Mouse (Mus musculus): ENCODE data around the gene Entpd6. TPM values are rescaled to one million over a fixed set of nuclear protein-coding genes. Genes with fewer than 3 reads are reported as not detected.

Entpd6 gene
- polyA plus RNA-seq, 1 experiment from 2014 or later, result 24.2 TPM

DNA sequence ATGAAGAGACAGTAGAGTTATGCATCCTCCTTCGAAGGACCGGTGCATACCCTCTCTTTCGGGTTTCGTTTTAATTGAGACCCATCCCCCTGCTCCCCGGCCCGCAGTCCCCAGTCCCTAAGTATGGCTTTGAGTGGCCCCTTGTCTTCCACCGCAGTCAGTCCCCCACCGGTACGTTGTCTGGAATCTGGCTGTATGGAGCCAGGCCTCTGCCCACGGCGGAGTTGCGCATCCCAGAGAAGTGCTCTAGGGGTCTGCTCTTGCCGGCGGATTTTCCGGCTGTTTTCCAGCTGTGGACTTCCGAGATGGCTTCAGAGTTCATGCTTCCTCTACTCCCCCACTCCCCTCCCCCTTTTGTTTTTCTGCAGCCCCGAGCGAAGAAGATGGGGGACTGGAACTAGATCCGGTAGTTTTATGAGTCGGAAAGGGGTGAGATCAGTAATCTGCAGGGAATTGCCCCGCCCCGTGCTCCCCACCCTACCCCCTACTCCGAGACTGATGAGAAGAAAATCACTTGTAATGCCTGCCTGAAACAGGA is 38.5 kb downstream of the Entpd6 start:
- Histone ChIP-seq H3K27ac (peak overlapping the region; percentile 72; the same call in 1 of the 2 replicates), H3K9me3 (no peaks in the 10 kb centered on the region), H3K27me3 (no peaks in the 10 kb centered on the region), H3K36me3 (peaks cover 13% of the 10 kb centered on the region; the same call in 1 of the 2 replicates), H3K4me1 (replicated peaks) (peaks cover 19% of the 10 kb centered on the region), H3K4me3 (replicated peaks) (peak overlapping the region; percentile 84), H3K9ac (replicated peaks) (peak overlapping the region; percentile 70), H3K4me2 (peak overlapping the region; percentile 82)
- ATAC-seq (ENCODE audit: insufficient number of reproducible peaks, insufficient read depth, low FRiP score, low TSS enrichment, low read depth), result peak; percentile 2
- WGBS, result under 1% methylated on average over 23 of the region's 23 CpGs

DNA sequence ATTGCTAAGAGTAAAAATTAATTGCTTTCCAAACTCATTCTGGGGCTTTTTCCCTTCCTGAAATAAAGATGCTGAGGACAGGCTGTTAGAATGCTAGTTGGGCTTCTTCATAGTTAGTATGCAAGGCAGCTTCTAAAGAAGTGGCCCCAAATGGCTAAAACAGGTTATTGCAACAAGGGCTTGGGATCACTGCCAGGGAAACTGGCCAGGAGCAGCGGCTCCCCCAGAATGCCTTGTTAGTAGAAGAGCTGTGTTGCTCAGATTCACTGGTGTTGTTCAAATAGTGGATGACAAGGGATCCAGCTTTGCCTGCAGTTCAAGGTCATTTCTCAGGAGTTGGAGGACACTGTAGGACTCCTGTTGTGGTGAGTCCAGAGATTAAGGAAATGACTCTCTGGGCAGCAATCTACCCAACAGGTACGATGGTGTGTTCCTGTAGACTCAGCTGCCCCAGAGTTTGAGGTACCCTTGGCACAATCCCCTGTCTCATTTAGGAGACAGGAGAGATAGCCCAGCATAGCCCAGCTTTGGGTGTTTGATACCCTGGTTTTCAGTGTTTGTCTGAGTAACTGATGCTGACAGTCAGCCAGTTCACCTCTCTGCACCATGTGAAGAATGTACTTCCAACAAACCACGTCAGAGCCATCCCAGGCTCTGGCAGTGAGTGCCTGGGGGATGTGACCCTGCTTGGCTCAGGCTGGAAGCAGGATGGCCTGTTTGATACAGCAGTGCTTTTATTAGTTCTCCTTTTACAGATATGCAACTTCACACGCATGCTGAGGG is 40.1 kb downstream of the Entpd6 start:
- ATAC-seq (ENCODE audit: insufficient number of reproducible peaks, insufficient read depth, low FRiP score, low TSS enrichment, low read depth), result no peak
- 67% methylated on average over 4 of the region's 4 CpGs for WGBS
- Histone ChIP-seq H3K27ac (no peak overlapping the region), H3K4me3 (replicated peaks) (no peak overlapping the region), H3K27me3 (no peaks in the 10 kb centered on the region), H3K4me2 (peak overlapping the region; percentile 22; the same call in 1 of the 2 replicates), H3K36me3 (peaks cover 24% of the 10 kb centered on the region; the same call in 1 of the 2 replicates), H3K9me3 (no peaks in the 10 kb centered on the region), H3K9ac (replicated peaks) (no peak overlapping the region), H3K4me1 (replicated peaks) (peaks cover 19% of the 10 kb centered on the region)

DNA sequence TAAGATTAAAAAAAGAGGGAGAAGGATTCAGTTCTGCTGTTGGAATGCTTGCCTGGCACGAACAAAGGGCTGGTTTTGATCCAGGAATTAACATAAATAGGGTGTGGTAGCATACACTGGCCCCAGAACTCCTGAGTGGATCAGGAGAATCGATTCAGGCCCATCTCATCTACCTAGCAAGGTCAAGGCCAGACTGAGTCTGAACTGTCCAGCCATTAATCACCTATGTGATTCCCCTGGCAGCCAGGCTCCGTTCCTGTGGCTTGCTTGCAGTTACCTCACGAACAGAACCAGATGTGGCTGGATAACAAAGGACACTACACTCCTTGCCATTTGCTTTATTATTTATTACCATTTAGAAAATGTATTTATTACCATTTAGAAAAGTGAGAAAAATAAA is 44.5 kb downstream of the Entpd6 start:
- H3K4me1 ChIP-seq (replicated peaks), result peaks cover 1% of the 10 kb centered on the region
- H3K36me3 ChIP-seq, result peaks cover 56% of the 10 kb centered on the region
- H3K4me3 ChIP-seq (replicated peaks), result no peak overlapping the region
- H3K9ac ChIP-seq (replicated peaks), result no peak overlapping the region
- no peak for ATAC-seq (ENCODE audit: insufficient number of reproducible peaks, insufficient read depth, low FRiP score, low TSS enrichment, low read depth)
- H3K9me3 ChIP-seq, result no peaks in the 10 kb centered on the region
- no peak overlapping the region for H3K27ac ChIP-seq
- H3K27me3 ChIP-seq, result no peaks in the 10 kb centered on the region
- WGBS, result 54% methylated on average over 4 of the region's 4 CpGs
- H3K4me2 ChIP-seq, result no peak overlapping the region

- H3K4me2 ChIP-seq, result no peak overlapping the region
- H3K4me1 ChIP-seq (replicated peaks), result no peaks in the 10 kb centered on the region
- no peak for ATAC-seq (ENCODE audit: insufficient number of reproducible peaks, insufficient read depth, low FRiP score, low TSS enrichment, low read depth)
- H3K27me3 ChIP-seq, result no peaks in the 10 kb centered on the region
- no peaks in the 10 kb centered on the region for H3K9me3 ChIP-seq
- 91% methylated on average over 7 of the region's 7 CpGs for WGBS
- peaks cover 74% of the 10 kb centered on the region for H3K36me3 ChIP-seq
- H3K4me3 ChIP-seq (replicated peaks), result no peak overlapping the region
- no peak overlapping the region for H3K27ac ChIP-seq
- no peak overlapping the region for H3K9ac ChIP-seq (replicated peaks)
These were observed 49.2 kb downstream of the Entpd6 start for GRCm38 (mm10) chr2:150798084-150798483.

DNA sequence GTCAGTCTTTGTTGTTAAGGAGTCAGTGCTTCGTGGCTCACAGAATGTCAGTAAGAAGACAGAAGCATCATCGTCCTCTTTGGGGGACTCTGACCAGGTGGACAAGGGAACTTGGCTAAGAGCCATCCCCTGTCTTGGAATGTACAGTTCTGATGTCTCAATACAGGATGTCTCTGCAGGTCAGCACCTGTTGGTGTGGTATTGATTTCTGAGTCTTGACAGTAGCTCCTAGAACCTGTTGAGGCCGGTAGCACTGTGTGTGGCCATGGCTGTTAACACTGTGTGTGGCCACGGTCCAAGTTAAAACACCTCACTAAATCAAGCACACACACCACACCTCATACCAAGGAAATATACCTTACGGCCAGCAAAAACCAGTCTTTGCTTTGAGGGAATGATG is 51.8 kb downstream of the Entpd6 start:
- 81% methylated on average over 5 of the region's 5 CpGs for WGBS
- no peak overlapping the region for H3K9ac ChIP-seq (replicated peaks)
- H3K4me1 ChIP-seq (replicated peaks), result no peaks in the 10 kb centered on the region
- H3K36me3 ChIP-seq, result peaks cover 68% of the 10 kb centered on the region
- H3K4me3 ChIP-seq (replicated peaks), result no peak overlapping the region
- H3K4me2 ChIP-seq, result no peak overlapping the region
- no peak overlapping the region for H3K27ac ChIP-seq
- ATAC-seq (ENCODE audit: insufficient number of reproducible peaks, insufficient read depth, low FRiP score, low TSS enrichment, low read depth), result 0 out of 2 replicates have a peak, but pooled peaks have one; percentile 15
- H3K9me3 ChIP-seq, result no peaks in the 10 kb centered on the region
- no peaks in the 10 kb centered on the region for H3K27me3 ChIP-seq

- Histone ChIP-seq H3K36me3 (peaks cover 75% of the 10 kb centered on the region), H3K4me3 (replicated peaks) (no peak overlapping the region), H3K9me3 (no peaks in the 10 kb centered on the region), H3K9ac (replicated peaks) (no peak overlapping the region), H3K4me1 (replicated peaks) (no peaks in the 10 kb centered on the region), H3K27me3 (no peaks in the 10 kb centered on the region), H3K4me2 (no peak overlapping the region), H3K27ac (no peak overlapping the region)
- WGBS, result 95% methylated on average over 1 of the region's 1 CpGs
- ATAC-seq (ENCODE audit: insufficient number of reproducible peaks, insufficient read depth, low FRiP score, low TSS enrichment, low read depth), result no peak
These were observed 54.2 kb downstream of the Entpd6 start for GRCm38 (mm10) chr2:150803035-150803434.

- no peak overlapping the region for H3K4me3 ChIP-seq (replicated peaks)
- H3K27ac ChIP-seq, result no peak overlapping the region
- no peaks in the 10 kb centered on the region for H3K27me3 ChIP-seq
- whole genome bisulfite sequencing, result 87% methylated on average over 6 of the region's 6 CpGs
- H3K9ac ChIP-seq (replicated peaks), result no peak overlapping the region
- H3K4me2 ChIP-seq, result no peak overlapping the region
- H3K36me3 ChIP-seq, result peaks cover 90% of the 10 kb centered on the region
- no peaks in the 10 kb centered on the region for H3K4me1 ChIP-seq (replicated peaks)
- no peaks in the 10 kb centered on the region for H3K9me3 ChIP-seq
- ATAC-seq (ENCODE audit: insufficient number of reproducible peaks, insufficient read depth, low FRiP score, low TSS enrichment, low read depth), result no peak
These were observed 59.5 kb downstream of the Entpd6 start for GRCm38 (mm10) chr2:150808381-150808780.

GRCm38 (mm10) chr2:150808812-150809211 is 60.0 kb downstream of the Entpd6 start:
- Histone ChIP-seq H3K9me3 (no peaks in the 10 kb centered on the region), H3K4me1 (replicated peaks) (no peaks in the 10 kb centered on the region), H3K4me3 (replicated peaks) (no peak overlapping the region), H3K27ac (no peak overlapping the region), H3K36me3 (peaks cover 95% of the 10 kb centered on the region), H3K27me3 (no peaks in the 10 kb centered on the region), H3K4me2 (no peak overlapping the region), H3K9ac (replicated peaks) (no peak overlapping the region)
- no peak for ATAC-seq (ENCODE audit: insufficient number of reproducible peaks, insufficient read depth, low FRiP score, low TSS enrichment, low read depth)
- WGBS, result 90% methylated on average over 6 of the region's 6 CpGs

DNA sequence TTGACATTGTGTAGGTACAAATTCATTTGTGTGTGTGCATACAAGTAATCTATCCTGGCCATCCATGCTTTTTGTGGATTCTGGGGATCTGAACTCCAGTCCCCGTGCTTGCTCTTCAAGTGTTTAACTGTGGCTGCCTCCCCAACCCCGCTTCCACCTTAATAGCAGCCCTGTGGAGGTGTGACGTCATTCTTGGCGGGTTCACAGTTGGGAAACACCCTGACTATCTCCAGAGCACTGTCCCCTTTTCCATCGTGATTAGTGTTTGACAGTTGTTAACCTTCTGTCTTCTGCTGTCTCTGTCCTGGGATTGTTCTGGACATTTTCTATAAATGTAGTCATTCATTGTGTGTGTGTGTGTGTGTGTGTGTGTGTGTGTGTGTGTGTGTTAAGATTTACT is 61.8 kb downstream of the Entpd6 start:
- H3K4me3 ChIP-seq (replicated peaks), result no peak overlapping the region
- no peaks in the 10 kb centered on the region for H3K27me3 ChIP-seq
- H3K9ac ChIP-seq (replicated peaks), result no peak overlapping the region
- no peaks in the 10 kb centered on the region for H3K4me1 ChIP-seq (replicated peaks)
- 83% methylated on average over 5 of the region's 5 CpGs for WGBS
- no peak overlapping the region for H3K27ac ChIP-seq
- no peak for ATAC-seq (ENCODE audit: insufficient number of reproducible peaks, insufficient read depth, low FRiP score, low TSS enrichment, low read depth)
- H3K4me2 ChIP-seq, result no peak overlapping the region
- H3K9me3 ChIP-seq, result no peaks in the 10 kb centered on the region
- H3K36me3 ChIP-seq, result peaks cover 96% of the 10 kb centered on the region

GRCm38 (mm10) chr2:150812816-150813215 is 64.0 kb downstream of the Entpd6 start:
- Histone ChIP-seq H3K9me3 (no peaks in the 10 kb centered on the region), H3K27ac (no peak overlapping the region), H3K27me3 (no peaks in the 10 kb centered on the region), H3K36me3 (peaks cover 98% of the 10 kb centered on the region), H3K4me1 (replicated peaks) (no peaks in the 10 kb centered on the region), H3K9ac (replicated peaks) (no peak overlapping the region), H3K4me3 (replicated peaks) (no peak overlapping the region), H3K4me2 (no peak overlapping the region)
- WGBS, result 97% methylated on average over 6 of the region's 6 CpGs
- ATAC-seq (ENCODE audit: insufficient number of reproducible peaks, insufficient read depth, low FRiP score, low TSS enrichment, low read depth), result no peak

DNA sequence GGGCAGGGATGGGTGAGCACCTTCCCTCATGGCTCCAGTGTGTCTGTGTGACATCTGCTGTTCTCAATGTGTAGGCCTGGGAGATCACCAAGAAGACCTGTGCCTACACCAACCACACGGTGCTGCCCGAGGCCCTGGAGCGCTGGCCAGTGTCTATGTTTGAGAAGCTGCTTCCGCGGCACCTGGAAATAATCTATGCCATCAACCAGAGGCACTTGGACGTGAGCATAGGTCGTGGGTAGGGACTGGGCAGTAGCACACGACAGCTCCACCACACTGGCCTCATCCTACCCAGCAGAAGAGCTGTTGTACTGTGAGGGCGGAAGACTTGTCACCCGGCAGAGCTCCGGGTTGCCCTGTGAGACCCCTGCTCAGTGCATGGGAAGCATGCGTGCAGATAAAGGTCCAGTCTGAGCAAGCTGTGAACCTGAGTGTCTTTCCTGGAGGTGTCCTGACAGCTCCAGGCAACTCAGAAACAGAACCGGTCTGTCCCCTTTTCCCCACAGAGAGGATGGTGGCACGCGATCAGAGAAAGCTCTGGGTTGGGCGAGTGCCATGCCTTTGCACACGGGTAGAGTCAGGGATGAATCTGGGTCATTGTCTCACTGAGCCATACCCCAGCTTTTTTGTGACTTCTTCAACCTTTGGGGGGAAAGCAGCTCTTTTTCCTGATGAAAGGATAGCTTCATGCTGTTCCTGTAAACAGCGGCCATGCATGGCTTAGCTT is 68.0 kb downstream of the Entpd6 start:
- Histone ChIP-seq H3K9me3 (no peaks in the 10 kb centered on the region), H3K4me3 (replicated peaks) (no peak overlapping the region), H3K4me2 (no peak overlapping the region), H3K36me3 (peaks cover 94% of the 10 kb centered on the region), H3K4me1 (replicated peaks) (no peaks in the 10 kb centered on the region), H3K27me3 (no peaks in the 10 kb centered on the region), H3K9ac (replicated peaks) (no peak overlapping the region), H3K27ac (no peak overlapping the region)
- 90% methylated on average over 18 of the region's 18 CpGs for WGBS
- no peak for ATAC-seq (ENCODE audit: insufficient number of reproducible peaks, insufficient read depth, low FRiP score, low TSS enrichment, low read depth)

All from limb, embryonic 12.5 days (tissue).